Mouse (Mus musculus) limb, embryonic 11.5 days (tissue): Measurements from ENCODE around the gene Sipa1. TPM values are rescaled to one million over a fixed set of nuclear protein-coding genes. Genes with fewer than 3 reads are reported as not detected.

Experiments used
- ATAC-seq: fragments of 200-750 bp; cut with Nextera tagmentation; 2 replicates; pipeline ENCODE4 v1.8.0; 2017; ENCODE audit warnings: low read depth; ENCODE audit not compliant: insufficient number of reproducible peaks, low FRiP score, low TSS enrichment
- DNase-seq: peaks from one replicate; pipeline ENCODE4 v3.0.0-alpha.2; 2015; ENCODE audit warnings: low spot score
- H3K27ac ChIP-seq: fragments of 300-500 bp; sonication (generic); replicated peaks from 2 replicates; pipeline ENCODE4 v1.5.1; 2014; ENCODE audit warnings: low read depth, mild to moderate bottlenecking, low read length
- H3K27me3 ChIP-seq: fragments of 300-500 bp; sonication (generic); 2 replicates; pipeline ENCODE4 v1.6.1; 2014; ENCODE audit warnings: mild to moderate bottlenecking, low read length, mixed read lengths; ENCODE audit not compliant: control insufficient read depth, insufficient read depth
- H3K36me3 ChIP-seq: fragments of 300-500 bp; sonication (generic); 2 replicates; pipeline ENCODE4 v1.6.1; 2014; ENCODE audit warnings: mild to moderate bottlenecking, low read length, moderate library complexity, mixed read lengths; ENCODE audit not compliant: control insufficient read depth, insufficient read depth
- H3K4me1 ChIP-seq: fragments of 300-500 bp; sonication (generic); 2 replicates; pipeline ENCODE4 v1.6.1; 2014; ENCODE audit warnings: low read length, mixed read lengths; ENCODE audit not compliant: control insufficient read depth, insufficient read depth
- H3K4me2 ChIP-seq: fragments of 300-500 bp; sonication (generic); 2 replicates; pipeline ENCODE4 v1.6.1; 2014; ENCODE audit warnings: low read depth, mild to moderate bottlenecking, moderate library complexity; ENCODE audit not compliant: severe bottlenecking
- H3K4me3 ChIP-seq: fragments of 300-500 bp; sonication (generic); 2 replicates; pipeline ENCODE4 v1.5.1; 2014; ENCODE audit warnings: low read depth, low read length
- H3K9ac ChIP-seq: fragments of 300-500 bp; sonication (generic); 2 replicates; pipeline ENCODE4 v1.6.1; 2014; ENCODE audit warnings: mild to moderate bottlenecking, low read length
- H3K9me3 ChIP-seq: fragments of 300-500 bp; sonication (generic); 2 replicates; pipeline ENCODE4 v1.6.1; 2016; ENCODE audit warnings: low read length; ENCODE audit not compliant: control insufficient read depth
- WGBS: fragments of 180-500 bp; shearing (Covaris S2); extraction: QIAGEN DNeasy Blood & Tissue Kit; methylation state at CpG from one replicate; pipeline ENCODE4 v1.1.7; 2014; 5-methylcytosine and 5-hydroxymethylcytosine counted together
- polyA plus RNA-seq: library from polyadenylated mRNA; unstranded; fragments of >200 nt; fragmentation: Nextera tagmentation; extraction: Ambion mirVana; gene quantifications from 2 replicates; pipeline ENCODE4 v1.2.1, GENCODE M21; 2014

The Sipa1 gene
- polyA plus RNA-seq, 1 experiment from 2014 or later = 19.0 TPM

DNA sequence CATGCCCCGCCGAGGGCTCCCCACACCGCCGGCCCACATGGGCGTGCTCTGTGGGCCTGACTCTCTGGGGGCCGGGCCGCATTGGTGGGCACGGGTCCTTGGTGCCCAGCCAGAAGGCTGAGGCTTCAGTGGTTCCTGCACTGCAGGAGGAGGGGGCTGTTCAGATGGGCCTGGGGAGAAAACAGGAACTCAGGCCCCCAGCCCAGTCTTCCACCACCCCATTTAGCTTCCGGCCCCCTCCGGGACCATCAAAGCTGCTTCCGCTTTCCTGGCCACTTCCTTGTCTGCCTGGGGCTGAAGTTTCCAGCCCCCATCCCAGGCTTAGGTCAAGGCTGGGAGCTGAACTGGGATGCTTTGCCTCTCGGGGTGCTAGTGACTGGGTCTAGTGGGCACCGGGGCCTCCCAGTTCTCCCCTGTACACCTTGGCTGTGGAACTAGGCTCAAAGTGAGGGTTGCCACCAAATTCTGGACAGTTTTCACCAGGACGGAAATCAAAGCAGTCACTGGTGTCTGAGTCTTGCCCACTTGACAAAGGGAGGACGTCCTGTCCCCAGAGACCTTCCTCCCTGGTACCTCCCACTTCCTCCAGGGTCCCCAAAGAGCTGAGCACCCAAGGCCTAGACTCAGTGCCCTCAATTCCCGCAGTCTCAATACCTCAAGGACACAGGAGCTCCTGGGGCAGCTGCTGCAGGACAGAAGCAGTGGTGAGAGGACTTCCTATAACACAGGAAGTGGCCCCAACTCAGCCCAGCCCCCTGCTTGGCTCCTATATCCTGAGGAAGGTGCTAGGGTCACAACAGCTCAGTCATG lies 2.4 kb downstream of the Sipa1 start:
- no peak for ATAC-seq
- WGBS = 84% methylated on average over 16 of the region's 16 CpGs
- Histone ChIP-seq H3K27ac (no peak overlapping the region), H3K36me3 (peaks cover 15% of the 10 kb centered on the region; the same call in 1 of the 2 replicates), H3K27me3 (no peaks in the 10 kb centered on the region), H3K9ac (peak overlapping the region; percentile 28), H3K4me2 (peak overlapping the region; percentile 21; the same call in 1 of the 2 replicates), H3K9me3 (no peaks in the 10 kb centered on the region), H3K4me3 (no peak overlapping the region), H3K4me1 (peaks cover 18% of the 10 kb centered on the region)
- DNase-seq = no peak

- no peaks in the 10 kb centered on the region for H3K9me3 ChIP-seq
- peaks cover 22% of the 10 kb centered on the region for H3K4me1 ChIP-seq
- DNase-seq = peak; percentile 47
- no peak for ATAC-seq
- peak overlapping the region; percentile 37 for H3K4me3 ChIP-seq
- H3K27ac ChIP-seq = no peak overlapping the region
- no peaks in the 10 kb centered on the region for H3K27me3 ChIP-seq
- H3K4me2 ChIP-seq = peak overlapping the region; percentile 85
- WGBS = 8% methylated on average over 43 of the region's 43 CpGs
- peak overlapping the region; percentile 49; the same call in 1 of the 2 replicates for H3K9ac ChIP-seq
- H3K36me3 ChIP-seq = peaks cover 11% of the 10 kb centered on the region; the same call in 1 of the 2 replicates
Measured at GRCm38 (mm10) chr19:5654720-5655298, 8.7 kb downstream of the Sipa1 start.

GRCm38 (mm10) chr19:5653969-5654719 lies 9.4 kb downstream of the Sipa1 start:
- ATAC-seq (0 out of 2 replicates have a peak, but pooled peaks have one; percentile 44), DNase-seq (peak; percentile 81)
- peaks cover 10% of the 10 kb centered on the region; the same call in 1 of the 2 replicates for H3K36me3 ChIP-seq
- 4% methylated on average over 62 of the region's 62 CpGs for WGBS
- no peak overlapping the region for H3K27ac ChIP-seq
- no peaks in the 10 kb centered on the region for H3K9me3 ChIP-seq
- H3K4me1 ChIP-seq = peaks cover 22% of the 10 kb centered on the region
- H3K4me3 ChIP-seq = peak overlapping the region; percentile 37
- H3K27me3 ChIP-seq = no peaks in the 10 kb centered on the region
- H3K4me2 ChIP-seq = peak overlapping the region; percentile 85
- H3K9ac ChIP-seq = peak overlapping the region; percentile 49

DNA sequence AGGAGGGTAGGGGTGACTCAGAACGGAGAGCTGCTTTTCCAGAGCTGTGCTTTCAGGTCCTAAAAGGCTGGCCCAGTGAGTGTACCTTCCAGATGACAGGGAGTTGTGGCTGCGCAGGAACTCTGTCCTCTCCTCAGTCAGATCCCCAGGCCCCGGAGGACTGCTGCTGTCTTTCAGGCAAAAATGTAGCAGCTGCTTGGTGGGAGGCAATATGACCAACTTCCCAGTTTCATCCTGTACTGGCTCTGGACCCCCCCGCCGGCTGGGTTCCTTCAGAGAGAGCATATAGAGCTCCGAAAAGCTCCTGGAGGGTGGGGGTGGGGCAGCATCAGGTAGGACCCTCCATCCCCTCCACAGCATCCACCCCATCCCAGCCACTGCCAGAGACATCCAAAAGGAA lies 10.9 kb downstream of the Sipa1 start:
- peaks cover 8% of the 10 kb centered on the region; the same call in 1 of the 2 replicates for H3K36me3 ChIP-seq
- no peaks in the 10 kb centered on the region for H3K27me3 ChIP-seq
- no peak overlapping the region for H3K27ac ChIP-seq
- H3K9ac ChIP-seq = no peak overlapping the region
- H3K9me3 ChIP-seq = no peaks in the 10 kb centered on the region
- ATAC-seq (no peak), DNase-seq (no peak)
- H3K4me3 ChIP-seq = no peak overlapping the region
- H3K4me2 ChIP-seq = no peak overlapping the region
- WGBS = 79% methylated on average over 6 of the region's 6 CpGs
- peaks cover 28% of the 10 kb centered on the region for H3K4me1 ChIP-seq

DNA sequence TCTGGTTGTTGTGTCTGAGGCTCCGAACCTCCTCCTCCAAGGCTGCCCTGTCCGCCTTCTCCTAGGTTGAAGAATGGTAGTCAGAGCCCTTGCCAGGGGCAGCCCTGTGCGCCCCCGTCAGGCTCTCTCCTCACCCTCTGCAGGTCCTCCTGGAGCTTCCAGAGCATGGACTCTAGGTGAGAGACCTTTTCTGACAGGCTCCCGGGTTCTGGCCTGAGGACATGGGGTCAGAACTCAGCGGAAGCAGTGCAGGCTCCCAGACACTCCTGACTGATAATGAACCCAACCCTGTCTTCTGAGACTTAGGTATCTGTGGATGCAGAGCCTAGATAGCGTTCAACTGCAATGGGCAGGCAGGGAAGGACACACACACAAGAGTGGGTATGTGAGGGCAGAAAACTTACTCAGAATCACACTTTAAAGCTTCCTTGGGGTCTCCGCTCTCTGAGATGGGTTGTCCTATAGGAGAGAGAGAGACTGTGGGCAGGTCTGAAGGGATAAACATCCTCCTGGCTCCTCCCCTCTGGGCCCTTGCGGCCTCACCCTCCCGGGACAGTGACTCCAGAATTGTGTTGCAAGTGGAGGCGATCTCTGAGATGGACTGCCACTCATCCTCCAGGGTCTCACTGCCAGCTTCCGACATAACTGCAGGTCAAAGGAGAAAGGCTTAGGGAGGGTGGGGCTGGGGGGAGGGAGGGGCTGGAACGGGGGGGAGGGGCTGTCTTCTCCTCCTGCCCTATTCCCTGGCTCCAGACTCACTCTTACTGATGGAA lies 11.8 kb downstream of the Sipa1 start:
- WGBS = 60% methylated on average over 13 of the region's 13 CpGs
- H3K4me1 ChIP-seq = peaks cover 28% of the 10 kb centered on the region
- H3K4me3 ChIP-seq = no peak overlapping the region
- H3K9me3 ChIP-seq = no peaks in the 10 kb centered on the region
- peaks cover 11% of the 10 kb centered on the region for H3K36me3 ChIP-seq
- H3K9ac ChIP-seq = no peak overlapping the region
- H3K4me2 ChIP-seq = no peak overlapping the region
- DNase-seq (no peak), ATAC-seq (no peak)
- H3K27me3 ChIP-seq = no peaks in the 10 kb centered on the region
- no peak overlapping the region for H3K27ac ChIP-seq

DNA sequence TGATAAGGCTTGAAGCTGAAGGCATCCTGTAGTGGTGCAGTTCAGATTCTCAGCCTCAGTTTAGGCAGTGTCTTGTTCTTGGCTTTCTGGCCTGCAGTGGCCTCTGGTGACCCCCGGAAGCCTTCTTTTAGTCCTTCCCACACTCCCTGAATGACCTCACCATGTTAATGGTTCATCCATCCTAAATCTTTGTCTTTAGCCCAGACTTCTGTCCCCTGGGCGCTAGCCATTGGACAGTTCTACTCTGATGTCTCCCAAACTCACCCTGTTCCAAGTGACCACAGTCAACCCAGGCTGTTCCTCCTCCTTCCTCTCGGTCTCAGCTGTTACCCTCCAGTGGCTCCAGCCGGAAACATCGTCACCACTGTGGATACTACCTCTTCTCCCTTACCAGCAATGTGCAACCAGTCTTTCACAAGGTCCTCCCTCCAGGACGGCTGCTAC lies 14.2 kb downstream of the Sipa1 start:
- no peak for ATAC-seq
- H3K4me3 ChIP-seq = no peak overlapping the region
- WGBS = 74% methylated on average over 6 of the region's 6 CpGs
- peaks cover 13% of the 10 kb centered on the region for H3K4me1 ChIP-seq
- H3K27ac ChIP-seq = 0 out of 2 replicates have a peak overlapping the region, but pooled peaks have one; percentile 23
- H3K36me3 ChIP-seq = peaks cover 19% of the 10 kb centered on the region
- no peaks in the 10 kb centered on the region for H3K9me3 ChIP-seq
- 0 out of 2 replicates have a peak overlapping the region, but pooled peaks have one; percentile 19 for H3K9ac ChIP-seq
- DNase-seq = no peak
- no peaks in the 10 kb centered on the region for H3K27me3 ChIP-seq
- peak overlapping the region; percentile 47; the same call in 1 of the 2 replicates for H3K4me2 ChIP-seq

DNA sequence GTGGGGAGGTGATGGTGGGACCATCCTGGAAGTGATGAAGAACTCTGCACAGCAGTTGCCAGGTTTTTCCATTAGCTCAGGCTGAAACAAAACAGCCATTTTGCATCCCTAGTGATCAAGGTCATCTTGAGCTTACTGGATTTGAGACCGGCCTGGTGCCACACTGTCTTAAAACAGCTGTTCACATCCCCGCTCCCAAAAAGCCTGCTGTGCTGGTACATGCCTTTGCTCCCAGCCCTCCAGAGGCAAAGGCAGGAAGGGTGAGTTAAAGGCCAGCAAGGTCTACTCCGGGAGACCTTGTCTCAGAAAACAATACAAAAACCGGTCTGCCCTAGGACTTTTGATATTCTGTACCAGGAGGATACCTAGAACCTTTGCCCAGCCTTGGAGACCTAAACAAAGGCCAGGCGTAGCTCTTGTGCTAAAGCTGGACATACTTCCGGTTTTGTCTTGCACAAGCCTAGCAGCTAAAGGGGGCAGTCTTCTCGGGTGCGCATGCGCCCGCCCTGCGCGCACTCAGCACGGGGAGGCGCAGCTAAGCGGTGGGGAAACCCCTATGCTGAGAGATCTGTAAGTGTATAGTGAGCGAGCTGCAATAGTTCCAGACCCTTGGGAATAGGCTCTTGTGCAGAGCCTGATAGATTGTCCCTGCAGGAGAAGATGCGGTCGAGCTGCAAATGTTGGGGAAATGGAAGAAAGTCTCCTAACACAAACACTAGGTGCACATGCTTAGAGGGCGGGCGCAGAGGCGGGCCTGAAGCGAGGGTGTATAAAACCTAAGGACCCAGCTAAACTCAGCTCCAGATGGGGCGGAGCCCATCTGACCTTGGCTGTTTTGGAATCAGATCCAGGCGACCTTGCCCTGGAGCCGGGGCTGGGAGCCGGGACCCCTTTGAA lies 14.9 kb downstream of the Sipa1 start:
- peaks cover 7% of the 10 kb centered on the region; the same call in 1 of the 2 replicates for H3K4me1 ChIP-seq
- peak overlapping the region; percentile 5 for H3K9ac ChIP-seq
- H3K27me3 ChIP-seq = no peaks in the 10 kb centered on the region
- H3K9me3 ChIP-seq = no peaks in the 10 kb centered on the region
- H3K36me3 ChIP-seq = peaks cover 19% of the 10 kb centered on the region
- peak; percentile 81 for ATAC-seq
- peak overlapping the region; percentile 18; the same call in 1 of the 2 replicates for H3K4me3 ChIP-seq
- peak overlapping the region; percentile 23 for H3K27ac ChIP-seq
- H3K4me2 ChIP-seq = peak overlapping the region; percentile 47
- WGBS = 14% methylated on average over 26 of the region's 26 CpGs
- peak; percentile 84 for DNase-seq
